Mouse (Mus musculus) cerebellum, postnatal 4 days (tissue): ENCODE data around the gene Mctp1.
A peak's percentile ranks its signal among the peaks of the same experiment; 100 is the strongest.

Experiments used
- DNase-seq, 2 experiments: peaks; one replicate each; pipeline ENCODE4 v3.0.0; 2022; ENCODE audit warnings: low spot score in 2 of 2, mixed read lengths in 1 of 2

Gene Mctp1

DNA sequence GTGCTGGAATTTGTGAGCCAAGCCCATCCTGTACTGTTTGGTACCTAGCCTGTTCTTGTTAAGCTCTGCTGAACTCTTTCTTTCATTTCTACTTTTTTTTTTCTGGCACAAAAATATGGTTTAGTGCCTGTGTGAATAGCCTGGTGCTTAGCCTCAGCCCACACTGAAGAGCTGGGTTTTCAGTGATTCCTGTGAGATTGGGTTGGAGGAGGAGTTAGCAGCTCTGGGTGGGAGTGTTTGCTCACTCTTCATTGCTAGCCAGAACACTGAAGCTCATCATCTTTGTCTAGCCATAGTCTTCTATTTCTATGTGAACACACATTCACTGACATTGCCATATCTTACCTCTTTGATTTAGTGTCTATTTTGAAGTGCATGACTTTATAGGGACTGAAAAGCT is 225.1 kb downstream of the Mctp1 start:
- no peak for DNase-seq

DNA sequence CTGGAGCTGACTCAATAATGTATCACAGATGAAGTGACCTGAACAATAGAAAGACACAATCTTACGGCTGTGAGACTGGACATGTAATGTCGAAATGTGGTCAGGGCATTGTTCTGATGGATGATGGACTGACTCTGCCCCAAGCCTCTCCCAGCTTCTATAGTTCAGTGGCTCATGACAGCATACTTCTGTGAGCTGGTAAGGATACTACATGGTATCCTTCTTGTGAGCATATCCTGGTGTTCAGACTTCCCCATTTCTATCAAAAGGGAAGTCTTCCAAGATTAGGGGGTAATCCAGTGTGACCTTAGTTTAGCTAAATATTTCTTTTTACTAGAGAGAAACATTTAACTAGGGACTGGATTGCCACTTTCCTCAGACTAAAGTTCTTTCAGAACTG is 227.2 kb downstream of the Mctp1 start:
- no peak for DNase-seq

DNA sequence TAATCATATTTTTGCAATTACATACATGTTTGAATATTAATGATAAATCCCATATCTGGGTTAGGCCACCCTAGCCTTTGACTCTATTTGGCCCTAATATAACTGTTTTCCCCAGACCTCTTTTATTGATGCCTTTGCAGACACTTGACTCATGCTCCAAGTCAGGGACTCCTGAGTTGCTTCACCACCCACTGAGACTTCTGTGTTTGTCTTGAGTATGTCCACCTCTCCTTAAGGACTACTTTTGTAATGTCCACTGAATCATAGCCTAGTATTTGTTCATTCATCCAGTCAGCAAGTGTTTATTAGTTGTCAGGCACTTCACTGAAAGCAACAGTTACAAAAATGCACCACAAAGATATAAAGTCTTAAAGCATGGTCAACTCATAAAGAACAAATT is 235.8 kb downstream of the Mctp1 start:
- DNase-seq: no peak

DNA sequence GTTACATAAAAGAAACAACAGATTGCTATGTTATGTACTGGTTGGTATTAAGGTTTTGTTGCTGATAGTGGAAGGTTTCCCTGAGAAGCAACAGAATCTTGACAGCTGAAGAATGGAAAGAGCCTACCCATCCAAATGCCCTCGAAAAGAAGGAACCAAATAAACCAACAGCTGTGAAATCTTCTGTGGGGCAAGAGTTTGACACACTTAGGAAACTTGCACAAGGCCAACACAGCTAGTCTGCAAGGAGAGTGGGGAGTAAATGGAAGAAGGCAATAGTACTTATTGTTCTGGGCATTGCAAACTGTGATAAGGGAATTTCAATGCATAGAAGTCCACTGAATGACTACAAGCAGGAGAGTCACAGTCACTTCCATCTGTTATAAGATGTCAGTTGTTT is 236.2 kb downstream of the Mctp1 start:
- DNase-seq: no peak

DNA sequence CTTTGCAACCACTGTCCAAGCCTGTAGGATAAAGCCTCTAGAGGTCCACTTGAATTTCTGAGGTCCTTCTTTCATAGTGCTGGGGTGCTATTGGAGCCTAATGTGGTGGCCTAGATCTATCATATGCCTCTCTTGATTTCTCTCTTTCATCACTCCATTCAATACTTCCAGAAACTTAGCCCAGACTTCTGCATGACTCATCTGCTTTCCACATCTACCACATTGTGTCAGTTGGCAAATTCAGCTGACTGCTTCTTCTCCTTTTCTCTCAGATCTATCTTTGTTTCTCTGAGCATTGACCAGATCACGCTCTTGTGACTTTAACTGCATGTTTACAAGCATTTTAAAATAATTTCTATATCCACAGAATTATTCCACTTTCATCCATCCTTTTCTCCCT is 249.4 kb downstream of the Mctp1 start:
- DNase-seq: no peak

DNA sequence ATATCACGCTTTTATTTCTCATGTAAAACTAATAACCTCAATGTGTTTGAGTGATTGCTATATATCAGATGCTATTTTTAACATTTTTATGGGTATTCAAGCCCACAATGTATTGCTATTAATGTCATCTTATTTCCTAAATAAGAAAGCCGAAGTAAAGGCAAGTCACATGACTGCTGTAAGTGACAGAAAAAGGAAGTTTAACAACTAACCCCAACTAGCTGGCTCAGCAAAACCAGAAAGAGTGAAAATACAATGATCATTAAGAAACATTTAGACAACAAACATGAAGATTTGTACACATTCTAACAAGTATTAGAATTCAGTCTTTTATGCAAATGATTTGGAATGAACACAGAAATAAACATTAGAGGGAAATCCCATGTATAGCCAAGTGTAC is 253.9 kb downstream of the Mctp1 start:
- no peak for DNase-seq

DNA sequence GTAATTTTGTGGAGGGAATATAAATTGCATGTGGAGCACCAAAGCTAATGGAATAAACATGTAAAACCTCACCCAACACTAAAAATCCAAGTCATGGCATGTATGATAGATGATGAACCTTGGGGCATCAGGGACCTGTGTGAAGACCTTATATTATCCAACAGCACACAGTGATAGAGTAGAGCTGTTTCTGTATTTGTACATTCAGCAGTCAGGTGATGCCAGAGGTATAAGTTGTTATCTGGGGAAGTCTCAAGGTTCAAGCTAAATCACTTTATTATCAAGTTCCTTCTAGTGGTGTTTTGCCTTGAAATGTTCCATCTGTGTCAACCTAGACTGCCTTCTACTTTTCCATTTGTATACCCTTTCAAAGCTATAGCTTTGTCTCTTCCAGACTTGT is 275.2 kb downstream of the Mctp1 start:
- DNase-seq: no peak

DNA sequence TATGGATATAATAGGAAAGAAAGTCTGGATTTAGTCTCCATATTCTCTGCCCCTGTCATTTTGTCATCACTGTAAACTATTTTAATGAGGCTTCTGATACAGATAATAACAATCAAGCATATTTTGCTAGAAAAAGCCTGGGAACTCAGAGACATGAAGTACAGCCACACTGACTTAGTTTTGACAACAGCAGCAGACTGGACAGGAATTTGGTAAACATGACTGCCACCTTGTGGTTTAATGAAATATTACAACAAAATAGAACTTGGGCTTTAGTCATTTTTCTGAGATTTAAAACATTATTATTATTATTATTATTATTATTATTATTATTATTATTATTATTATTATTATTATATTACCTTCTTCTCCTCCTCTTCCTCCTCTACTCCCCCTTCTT is 297.0 kb downstream of the Mctp1 start:
- DNase-seq: no peak

DNA sequence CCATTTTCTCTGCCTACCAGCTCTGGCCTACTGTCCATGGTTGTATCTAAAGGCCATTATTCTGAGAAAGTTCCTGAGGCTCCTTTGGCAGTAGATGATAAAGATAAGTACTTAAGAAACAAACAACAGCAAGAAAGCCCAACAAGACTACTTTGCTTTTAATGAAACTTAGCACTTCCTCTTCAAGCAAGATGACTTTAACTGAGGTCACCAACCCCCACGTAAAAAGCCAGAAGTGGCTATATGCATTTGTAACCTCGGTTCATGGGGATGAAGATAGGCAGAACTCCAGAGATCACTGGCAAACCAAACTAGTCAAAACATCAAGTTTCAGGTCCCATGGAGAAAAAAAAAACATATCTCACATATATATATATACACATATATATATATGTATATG is 305.0 kb downstream of the Mctp1 start:
- no peak for DNase-seq

DNA sequence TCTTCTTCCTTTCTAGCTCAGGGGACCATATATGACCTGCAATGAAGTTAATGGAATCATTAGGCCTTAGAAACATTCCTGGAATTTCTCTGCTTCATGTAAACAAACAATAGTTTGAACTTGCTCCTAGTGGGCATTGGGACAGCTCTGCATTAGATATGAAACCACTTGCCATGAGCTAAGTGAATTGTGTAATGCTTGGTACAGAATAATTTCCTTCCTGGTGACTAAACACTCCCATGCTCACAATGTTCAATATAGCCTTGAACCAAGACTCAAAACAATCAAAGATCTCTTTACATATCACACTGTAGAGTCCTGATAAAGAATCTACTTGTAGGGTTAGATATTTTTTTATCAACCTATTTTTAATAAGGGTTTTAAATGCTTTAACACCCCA is 305.8 kb downstream of the Mctp1 start:
- DNase-seq: no peak

DNA sequence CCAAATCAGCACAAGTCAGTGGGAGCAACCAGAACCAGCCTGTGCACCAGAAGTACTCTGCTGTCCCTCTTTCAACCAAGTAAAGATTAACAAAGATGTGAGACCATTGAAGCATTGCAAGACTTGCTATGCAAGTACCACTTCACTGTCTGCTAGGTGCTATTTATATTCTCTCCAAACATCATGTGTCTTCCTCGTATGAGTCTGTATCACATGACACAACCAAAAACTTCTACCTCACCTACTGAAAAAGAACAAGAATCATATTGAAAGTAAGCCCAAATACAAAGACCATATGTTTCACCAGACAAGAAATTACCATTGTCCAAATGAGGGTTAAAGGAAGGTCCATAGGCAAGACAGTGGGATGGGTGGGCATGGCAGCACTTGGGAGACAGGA is 306.4 kb downstream of the Mctp1 start:
- DNase-seq: no peak

DNA sequence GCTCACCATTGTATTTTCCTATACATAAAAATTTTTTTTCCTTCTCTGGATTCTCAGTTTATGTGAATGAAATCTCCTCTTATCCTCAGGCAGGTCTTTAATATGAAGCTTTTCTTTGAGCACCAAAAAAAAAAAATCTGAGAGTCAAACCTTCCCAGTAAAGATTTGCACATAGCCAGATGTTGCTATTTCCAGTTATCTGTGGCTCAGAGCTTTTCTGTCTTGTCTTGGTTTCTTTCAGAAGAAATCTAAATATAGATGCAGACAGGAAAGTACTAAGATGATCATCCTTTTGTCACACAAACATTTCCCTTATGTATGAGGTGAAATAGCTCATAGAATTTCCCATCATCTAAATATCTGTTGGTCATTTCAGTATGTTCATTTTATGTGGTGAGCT is 349.7 kb downstream of the Mctp1 start:
- DNase-seq: no peak

DNA sequence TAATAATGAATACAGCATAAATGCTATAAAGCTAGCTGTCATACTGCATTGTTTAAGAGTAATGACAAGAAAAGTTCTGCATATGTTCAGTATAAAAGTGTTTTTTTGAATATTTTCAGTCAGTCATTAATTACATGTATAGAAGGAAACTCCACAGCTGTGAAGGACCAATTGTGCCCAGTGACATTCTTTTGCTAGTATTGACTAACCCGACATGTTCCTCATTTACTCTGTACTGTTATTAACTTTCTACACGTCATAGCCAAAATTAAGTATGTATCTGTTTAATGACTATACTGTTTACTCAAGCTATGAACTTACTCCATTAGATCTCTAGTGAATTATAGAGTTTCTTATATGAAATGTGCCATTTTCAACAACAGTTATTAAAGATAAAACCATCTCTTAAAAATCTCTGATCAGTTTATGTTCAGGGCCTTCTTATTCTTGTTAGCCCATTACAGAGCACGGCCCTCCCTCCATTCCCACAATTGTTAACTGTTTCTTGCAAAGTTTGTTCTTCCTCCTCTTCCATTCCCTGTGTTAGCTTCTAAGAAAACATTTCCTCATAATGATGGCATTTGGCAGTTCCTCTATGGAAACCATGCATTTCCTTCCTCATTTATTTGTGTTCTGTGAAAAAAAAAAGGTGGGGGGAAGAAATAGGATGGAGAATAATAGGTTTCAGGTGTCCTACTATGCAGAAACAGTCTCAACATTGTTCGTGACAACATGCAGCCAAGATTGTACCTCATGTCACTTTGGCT is 366.5 kb downstream of the Mctp1 start:
- DNase-seq: no peak

DNA sequence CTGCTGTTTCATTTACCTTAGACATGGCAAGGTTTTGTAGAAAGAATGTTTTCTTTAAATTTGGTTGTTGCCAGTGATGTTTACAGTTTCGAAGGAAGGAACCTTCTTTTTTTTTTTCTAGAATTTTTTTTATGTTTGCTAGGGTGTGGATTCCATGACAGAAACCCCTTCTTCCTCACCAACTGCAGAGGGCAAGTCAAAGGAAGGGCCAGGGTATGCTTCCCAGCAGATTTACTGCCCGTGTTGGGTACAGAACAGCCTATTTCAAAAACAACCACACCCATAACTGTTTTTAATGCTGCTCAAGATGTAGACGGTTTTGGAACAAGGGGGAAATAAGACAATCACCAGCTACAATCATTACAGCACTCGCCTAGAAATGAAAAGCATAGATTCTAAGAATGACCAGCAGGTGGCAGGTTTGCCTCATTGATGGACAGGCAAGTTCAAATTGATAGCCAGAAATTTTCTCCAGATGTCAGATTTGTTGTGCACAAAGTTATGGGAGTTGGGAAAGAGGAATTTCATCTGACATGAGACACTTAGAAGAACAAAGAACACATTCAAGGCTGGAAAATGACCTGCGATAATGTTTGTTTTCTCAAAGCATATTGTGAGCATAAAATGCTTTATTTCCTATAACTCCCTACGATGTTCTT is 375.6 kb downstream of the Mctp1 start:
- DNase-seq: peak in 1 of 2 experiments; percentile 56

DNA sequence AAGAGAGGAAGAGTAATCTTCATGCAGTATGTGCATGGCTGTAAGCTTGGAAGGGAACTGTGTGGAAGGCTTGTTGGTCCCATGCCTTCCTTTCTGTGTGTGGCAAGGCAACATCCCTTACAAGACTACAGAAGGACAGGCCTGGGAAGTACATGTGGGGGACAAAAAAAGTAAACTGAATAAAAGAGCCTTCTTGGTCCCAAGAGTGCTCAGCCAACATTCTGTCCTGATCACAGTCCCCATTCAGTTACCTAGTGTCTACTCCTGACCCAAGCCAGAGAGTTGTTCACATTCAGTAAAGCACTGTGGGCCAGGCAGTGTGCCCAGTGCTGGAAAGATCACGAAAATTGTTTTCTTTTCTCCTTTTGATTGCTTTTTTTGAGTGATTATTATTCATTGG is 415.3 kb downstream of the Mctp1 start:
- no peak for DNase-seq

DNA sequence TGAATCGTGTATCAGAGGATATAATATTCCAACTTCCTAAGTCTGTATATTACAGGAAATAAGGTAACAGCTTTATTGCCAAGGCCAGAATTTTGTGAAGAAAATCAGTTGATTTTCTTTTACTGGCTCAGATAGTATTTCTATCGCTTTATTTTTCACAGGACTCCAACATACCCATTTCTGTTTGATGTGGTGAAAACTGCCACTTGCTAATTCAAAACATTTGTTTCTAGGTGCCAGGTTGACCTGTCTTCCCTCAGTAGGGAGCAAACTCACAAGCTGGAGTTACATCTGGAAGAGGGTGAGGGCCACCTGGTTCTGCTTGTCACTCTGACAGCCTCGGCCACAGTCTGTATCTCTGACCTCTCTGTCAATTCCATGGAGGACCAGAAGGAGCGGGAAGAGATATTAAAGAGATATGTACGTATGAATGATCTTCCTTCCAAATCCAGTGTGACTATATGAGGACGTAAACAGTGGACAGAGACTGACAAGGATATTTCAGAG is 416.8 kb downstream of the Mctp1 start:
- no peak for DNase-seq

DNA sequence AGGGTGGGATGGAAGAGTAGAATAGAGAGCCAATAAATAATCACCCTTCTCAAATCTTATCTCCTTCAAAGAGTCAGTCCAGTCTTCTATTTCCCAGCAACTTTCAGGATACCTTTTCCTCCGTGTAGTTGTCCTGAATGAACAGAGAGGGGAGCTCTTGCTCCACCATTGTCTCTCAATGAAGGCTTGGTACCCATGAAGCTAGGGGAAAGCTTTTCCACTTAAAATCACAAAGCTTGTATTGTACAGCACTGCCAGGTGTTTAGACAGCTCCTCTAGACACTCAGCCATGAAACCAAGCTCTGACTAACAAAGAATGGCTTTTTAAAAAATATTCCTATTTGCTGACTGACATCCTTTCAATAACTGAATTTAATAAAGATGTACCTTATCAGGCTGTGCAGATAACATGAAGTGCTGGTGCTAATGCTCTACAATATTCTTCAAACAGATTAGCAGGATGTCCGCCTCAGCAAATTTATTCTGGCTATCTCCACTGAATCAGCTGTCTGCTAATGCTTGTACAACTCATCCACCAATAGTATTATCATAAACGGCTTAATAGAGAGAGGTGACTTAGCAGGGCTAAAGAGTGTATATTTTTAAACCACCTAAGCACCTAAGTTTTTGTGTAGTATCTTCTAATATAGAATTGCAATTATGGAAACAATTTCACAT is 417.9 kb downstream of the Mctp1 start:
- DNase-seq: no peak

DNA sequence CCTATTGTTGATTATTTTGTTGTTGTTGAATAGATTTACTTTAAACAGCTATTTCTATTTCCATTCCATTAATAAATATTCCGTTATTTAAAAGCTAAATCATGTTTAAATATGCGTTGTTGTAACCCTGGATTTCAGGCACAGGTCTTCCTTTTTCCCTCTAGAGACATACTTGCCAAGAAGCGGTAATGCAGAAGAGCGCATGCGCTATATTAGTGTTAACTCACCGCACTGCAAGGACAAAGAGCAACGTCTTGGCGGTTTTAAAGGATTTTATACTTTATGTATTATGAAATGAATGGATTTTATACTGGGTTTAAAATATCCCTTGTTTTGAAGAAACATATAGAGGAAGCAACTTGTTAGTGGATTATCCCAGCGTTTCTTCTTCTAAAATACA is 418.6 kb downstream of the Mctp1 start:
- no peak for DNase-seq

DNA sequence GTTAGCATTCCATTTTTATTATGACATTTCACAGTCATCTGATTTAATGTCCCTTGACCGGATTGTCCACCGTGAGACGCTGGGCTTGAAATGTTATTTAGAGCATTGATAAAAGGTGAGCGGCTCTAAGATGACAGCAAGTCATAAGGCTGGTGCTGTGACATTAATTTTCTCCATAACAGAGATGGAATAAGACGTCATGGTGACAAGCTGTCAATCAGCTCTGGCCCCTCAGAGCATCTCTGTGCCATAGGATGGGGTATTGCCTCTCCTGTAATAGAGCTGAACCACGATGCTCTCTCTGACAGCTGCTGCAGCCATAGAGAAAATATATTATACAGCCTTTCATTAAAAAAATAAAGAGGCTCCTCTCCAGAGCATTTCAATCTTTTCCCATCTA is 419.5 kb downstream of the Mctp1 start:
- no peak for DNase-seq

DNA sequence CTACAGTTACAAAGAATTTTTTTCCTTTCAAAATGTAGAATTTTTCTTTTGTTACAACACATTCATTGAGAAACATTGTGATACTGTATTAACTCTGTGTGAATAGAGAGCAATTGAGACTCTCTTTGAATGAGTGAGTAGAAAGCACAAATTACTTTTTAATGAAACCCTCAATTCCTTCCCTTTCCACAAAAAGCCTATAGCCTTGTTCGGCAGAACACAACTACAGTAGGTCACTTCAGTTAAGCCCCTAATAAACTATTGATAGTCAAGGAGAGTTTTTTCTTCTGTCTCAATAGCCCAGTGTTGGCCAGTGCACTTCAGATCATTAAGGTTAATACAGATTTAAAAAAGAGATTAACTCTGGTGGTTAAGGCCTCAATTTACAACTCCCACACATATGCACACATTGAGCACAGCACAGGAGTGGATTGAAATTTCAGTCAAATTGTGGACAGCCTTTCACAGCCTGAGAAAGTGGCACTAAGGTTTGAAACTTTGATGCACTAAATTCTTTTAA is 424.6 kb downstream of the Mctp1 start:
- no peak for DNase-seq

DNA sequence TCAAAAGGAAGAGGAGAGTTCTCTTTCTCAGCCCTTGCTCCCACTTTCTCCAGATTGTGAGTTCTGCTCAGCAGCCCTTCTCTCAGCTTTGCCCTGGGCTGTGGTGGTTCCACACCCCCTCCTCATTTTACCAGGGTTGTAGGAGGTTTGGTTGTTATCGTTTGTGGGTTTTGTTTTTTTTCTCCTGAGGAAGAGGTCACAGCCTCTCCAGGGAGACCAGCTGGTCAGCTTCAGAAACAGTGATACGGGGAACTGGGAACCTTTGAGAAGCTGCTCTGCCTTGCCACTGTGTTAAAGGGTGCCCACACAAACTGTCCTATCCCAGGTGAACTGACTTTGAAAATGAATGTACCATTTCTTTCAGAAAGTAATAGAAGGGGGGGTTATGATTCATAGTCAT is 425.5 kb downstream of the Mctp1 start:
- no peak for DNase-seq

DNA sequence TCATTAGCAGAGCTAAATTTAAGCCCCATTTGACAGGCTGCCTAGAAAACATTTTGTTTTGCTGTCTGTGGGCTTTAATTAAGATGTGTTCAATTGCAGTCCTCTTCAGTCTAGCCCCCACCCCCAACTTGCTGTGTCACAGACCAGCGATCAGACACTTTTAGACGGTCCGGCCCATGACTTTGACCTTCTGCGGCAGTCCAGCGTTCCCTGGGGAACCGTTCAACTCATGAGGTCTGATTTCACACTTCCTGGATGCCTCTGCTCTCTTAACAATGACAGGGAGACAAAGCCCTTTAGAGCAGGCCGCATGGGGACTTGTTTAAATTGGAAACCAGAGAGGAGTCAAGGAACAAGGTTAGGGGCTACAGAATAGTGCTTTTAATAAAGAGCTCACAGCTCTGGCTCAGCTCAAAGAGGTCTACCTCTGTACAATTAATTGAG is 426.2 kb downstream of the Mctp1 start:
- DNase-seq: peak in 1 of 2 experiments; percentile 13

DNA sequence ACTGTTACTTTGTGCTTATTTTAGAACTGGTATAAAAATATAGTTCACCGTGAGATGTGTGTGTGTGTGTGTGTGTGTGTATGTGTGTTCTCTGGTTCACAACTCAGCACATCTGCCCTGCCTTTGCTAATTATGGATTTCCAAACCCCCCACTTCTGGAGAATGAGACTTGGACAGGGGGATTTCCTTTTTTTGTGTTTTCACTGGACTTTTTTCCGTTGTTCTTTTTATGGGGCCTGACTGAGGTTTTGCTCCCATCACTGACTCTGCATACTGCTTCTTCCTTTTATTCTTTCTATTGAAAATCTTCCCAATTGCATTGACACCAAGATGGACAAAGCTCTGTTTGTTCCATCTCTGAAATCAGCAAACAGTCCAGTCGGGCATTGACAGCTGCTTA is 438.7 kb downstream of the Mctp1 start:
- DNase-seq: no peak
